Mouse (Mus musculus): ENCODE measurements around the gene Cul4a. TPM values are rescaled to one million over a fixed set of nuclear protein-coding genes. Genes with fewer than 3 reads are reported as not detected.
"Not testable (repeated sequence)": the region's sequence is repeated elsewhere in the genome, so short reads cannot be mapped to it uniquely, and the experiment has no call there.

Cul4a gene
- total RNA-seq, 2 experiments from 2014 or later, result 60.1 to 60.8 TPM

- TF ChIP-seq CTCF (conservative IDR thresholded peaks at IDR 0.05), result no peak
- H3K27ac ChIP-seq, result no peak overlapping the region
- H3K4me3 ChIP-seq, result no peak overlapping the region
- no peak for DNase-seq (ENCODE audit: low spot score in 2 of 2)
Observed at GRCm38 (mm10) chr8:13109416-13109960, 4.1 kb downstream of the Cul4a start.

- Histone ChIP-seq H3K4me3 (no peak overlapping the region), H3K27ac (no peak overlapping the region)
- DNase-seq (ENCODE audit: low spot score in 2 of 2), result no peak
- TF ChIP-seq CTCF (conservative IDR thresholded peaks at IDR 0.05), result no peak
Observed at GRCm38 (mm10) chr8:13111917-13112316, 6.5 kb downstream of the Cul4a start.

DNA sequence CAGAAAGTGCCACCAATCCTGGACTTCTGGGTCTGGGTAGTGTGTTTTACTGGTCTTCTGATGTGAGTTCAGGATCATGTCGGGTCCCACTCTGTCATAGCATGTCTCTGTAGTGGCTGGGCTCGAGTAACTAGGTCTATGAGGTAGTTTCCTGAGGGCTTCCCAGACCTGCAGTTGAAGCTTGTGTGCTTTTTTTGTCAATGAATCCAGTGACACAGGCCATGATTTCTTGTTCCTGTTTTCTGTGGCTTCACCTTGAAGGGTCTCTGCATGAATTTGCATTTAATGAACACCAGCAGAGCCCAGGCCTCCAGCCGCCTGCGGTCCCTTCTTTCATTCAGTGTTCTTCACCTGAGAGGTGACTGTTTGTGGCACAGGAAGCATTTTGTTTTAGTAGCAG is 7.8 kb downstream of the Cul4a start:
- DNase-seq (ENCODE audit: low spot score in 2 of 2), result no peak
- TF ChIP-seq CTCF (conservative IDR thresholded peaks at IDR 0.05), result no peak
- Histone ChIP-seq H3K27ac (no peak overlapping the region), H3K4me3 (no peak overlapping the region)

- H3K4me3 ChIP-seq, result no peak overlapping the region
- no peak overlapping the region for H3K27ac ChIP-seq
- no peak for DNase-seq (ENCODE audit: low spot score in 2 of 2)
- TF ChIP-seq CTCF (conservative IDR thresholded peaks at IDR 0.05), result no peak
Observed at GRCm38 (mm10) chr8:13117096-13117495, 11.7 kb downstream of the Cul4a start.

GRCm38 (mm10) chr8:13118516-13118915 is 13.1 kb downstream of the Cul4a start:
- Histone ChIP-seq H3K27ac (no peak overlapping the region), H3K4me3 (no peak overlapping the region)
- no peak for TF ChIP-seq CTCF (conservative IDR thresholded peaks at IDR 0.05)
- DNase-seq (ENCODE audit: low spot score in 2 of 2), result no peak

DNA sequence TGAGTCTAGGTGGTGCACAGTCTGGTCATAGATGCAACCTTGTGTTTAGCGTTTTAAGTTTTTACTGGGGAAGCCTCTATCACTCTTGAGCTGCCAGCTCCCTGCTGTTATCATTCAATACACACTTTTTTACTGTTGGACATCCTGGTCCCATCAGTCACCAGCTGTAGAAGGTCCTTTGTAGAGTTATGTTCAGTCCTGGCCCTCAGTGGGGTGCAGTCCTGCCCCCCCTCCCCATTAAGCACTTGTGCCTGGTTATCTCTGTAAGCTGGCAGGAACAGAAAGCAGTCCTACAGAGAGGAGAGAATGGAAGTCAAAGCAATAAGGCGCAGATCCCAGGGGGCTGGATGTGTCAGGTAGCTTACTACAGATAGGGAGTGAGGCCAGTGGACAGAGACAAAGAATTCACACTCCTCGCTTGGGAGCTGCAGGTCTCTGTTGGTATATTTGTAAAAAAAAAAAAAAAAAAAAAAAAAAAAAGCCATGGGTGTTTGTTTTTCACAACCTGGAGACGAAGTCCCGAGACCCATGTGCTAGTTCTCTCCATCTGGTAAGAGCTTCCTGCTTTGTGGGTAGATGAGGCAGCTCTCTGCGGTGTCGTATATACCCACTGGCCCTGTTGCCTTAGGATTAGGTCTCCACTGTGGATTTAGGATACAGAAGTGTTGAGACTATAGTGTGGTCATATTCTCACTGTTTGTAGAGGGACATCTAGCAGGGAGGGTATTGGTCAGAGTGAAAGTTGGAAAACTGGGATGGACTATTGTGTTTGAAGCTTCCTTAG is 15.7 kb downstream of the Cul4a start:
- no peak for DNase-seq (ENCODE audit: low spot score in 2 of 2)
- H3K4me3 ChIP-seq, result no peak overlapping the region
- no peak overlapping the region for H3K27ac ChIP-seq
- no peak for TF ChIP-seq CTCF (conservative IDR thresholded peaks at IDR 0.05)

GRCm38 (mm10) chr8:13122887-13123421 is 17.5 kb downstream of the Cul4a start:
- DNase-seq (ENCODE audit: low spot score in 2 of 2), result no peak
- no peak for TF ChIP-seq CTCF (conservative IDR thresholded peaks at IDR 0.05)
- Histone ChIP-seq H3K4me3 (no peak overlapping the region), H3K27ac (no peak overlapping the region)

DNA sequence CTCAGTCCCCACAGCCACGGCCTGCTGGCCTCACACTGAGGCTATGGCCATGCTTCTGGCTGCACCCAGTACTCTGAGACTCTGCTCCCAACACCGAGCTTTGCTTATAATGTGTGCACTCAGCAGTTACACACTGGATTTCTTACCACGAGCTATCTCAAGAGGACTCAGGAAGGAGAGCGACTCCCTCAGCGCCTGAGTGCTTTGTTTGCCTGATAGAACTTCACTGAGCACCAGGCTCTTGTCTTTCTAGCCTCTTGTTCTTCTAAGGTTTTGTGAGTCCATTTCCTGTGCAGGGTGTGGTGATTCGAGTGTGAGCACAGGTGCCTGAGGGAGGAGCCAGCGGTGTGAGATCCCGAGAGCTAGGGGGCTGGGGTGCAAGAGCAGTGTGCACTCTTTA is 19.5 kb downstream of the Cul4a start:
- TF ChIP-seq CTCF (conservative IDR thresholded peaks at IDR 0.05), result no peak

DNA sequence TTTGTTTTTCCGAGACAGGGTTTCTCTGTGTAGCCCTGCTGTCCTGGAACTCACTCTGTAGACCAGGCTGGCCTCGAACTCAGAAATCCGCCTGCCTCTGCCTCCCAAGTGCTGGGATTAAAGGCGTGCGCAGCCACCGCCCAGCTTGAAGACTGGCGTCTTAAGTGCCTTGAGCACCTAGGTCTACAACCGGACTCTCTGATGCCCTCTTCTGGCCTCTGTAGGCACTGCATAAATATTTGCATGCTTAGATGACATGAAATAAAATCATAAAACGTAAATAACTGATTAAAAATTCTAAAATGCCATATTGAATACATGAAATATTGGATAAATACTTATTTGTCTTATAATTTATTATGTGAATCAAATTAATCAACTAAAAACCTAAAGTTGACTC is 26.8 kb downstream of the Cul4a start:
- H3K27ac ChIP-seq, H3K4me3 ChIP-seq: not testable (repeated sequence)
- TF ChIP-seq CTCF (conservative IDR thresholded peaks at IDR 0.05), result peak; percentile 83
- DNase-seq (ENCODE audit: low spot score in 2 of 2), result peak in 1 of 2 experiments; percentile 62

More for the DNA sequence above, 19.5 kb downstream of the Cul4a start:
- H3K27ac ChIP-seq, result no peak overlapping the region
- DNase-seq (ENCODE audit: low spot score in 2 of 2), result no peak
- no peak overlapping the region for H3K4me3 ChIP-seq

GRCm38 (mm10) chr8:13139641-13140182 is 34.3 kb downstream of the Cul4a start:
- TF ChIP-seq CTCF (conservative IDR thresholded peaks at IDR 0.05), result no peak
- DNase-seq (ENCODE audit: low spot score in 2 of 2), result no peak
- H3K27ac ChIP-seq, result no peak overlapping the region
- H3K4me3 ChIP-seq, result no peak overlapping the region

DNA sequence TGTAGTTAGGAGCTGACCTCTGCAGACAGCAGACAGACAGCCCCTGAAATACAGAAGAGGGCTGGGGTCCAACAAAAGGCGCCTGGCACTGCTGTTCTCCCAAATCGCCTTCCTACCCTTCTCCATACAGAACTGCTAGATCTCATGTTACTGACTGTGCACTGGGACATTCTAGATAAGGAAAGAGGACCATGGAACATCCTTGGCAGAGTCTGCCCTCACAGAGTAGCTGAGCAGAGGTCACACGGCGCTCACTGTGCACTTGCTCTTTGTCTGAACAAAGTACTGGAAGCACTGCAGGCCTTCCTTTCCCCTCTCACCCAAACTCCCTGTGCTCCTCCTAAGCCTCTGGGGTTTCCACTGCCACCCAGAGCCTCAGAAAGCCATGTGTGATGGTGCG is 36.3 kb downstream of the Cul4a start:
- no peak for DNase-seq (ENCODE audit: low spot score in 2 of 2)
- no peak overlapping the region for H3K4me3 ChIP-seq
- no peak for TF ChIP-seq CTCF (conservative IDR thresholded peaks at IDR 0.05)
- H3K27ac ChIP-seq, result no peak overlapping the region

- no peak for DNase-seq (ENCODE audit: low spot score in 2 of 2)
- TF ChIP-seq CTCF (conservative IDR thresholded peaks at IDR 0.05), result no peak
- Histone ChIP-seq H3K27ac (no peak overlapping the region), H3K4me3 (no peak overlapping the region)
Observed at GRCm38 (mm10) chr8:13148476-13148875, 43.1 kb downstream of the Cul4a start.

- DNase-seq (ENCODE audit: low spot score in 2 of 2), result no peak
- TF ChIP-seq CTCF (conservative IDR thresholded peaks at IDR 0.05), result peak; percentile 39
- no peak overlapping the region for H3K27ac ChIP-seq
- no peak overlapping the region for H3K4me3 ChIP-seq
Observed at GRCm38 (mm10) chr8:13149287-13149686, 43.9 kb downstream of the Cul4a start.
